Mouse (Mus musculus): ENCODE data around the gene Ganab.

Gene Ganab

DNA sequence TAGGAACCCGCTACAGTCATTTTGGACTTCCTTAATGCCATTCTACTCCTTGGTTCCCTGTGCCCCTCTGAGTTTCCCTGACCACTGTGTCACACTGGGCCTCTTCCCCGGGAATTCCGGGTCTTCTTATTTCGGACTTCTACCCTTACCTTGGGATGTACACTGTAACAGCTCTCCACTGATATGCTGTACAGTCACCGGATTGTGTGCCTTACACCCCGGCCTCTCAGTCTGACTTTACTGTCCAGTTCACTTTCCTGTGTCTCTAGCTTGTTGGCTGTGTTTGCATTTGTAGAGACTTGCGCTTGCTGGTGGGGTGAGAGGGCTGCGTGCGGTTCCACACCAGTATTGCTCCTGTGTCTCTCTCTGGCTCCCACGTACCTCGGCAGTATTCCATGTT is 32.2 kb downstream of the Ganab start:
- DNase-seq, result no peak

DNA sequence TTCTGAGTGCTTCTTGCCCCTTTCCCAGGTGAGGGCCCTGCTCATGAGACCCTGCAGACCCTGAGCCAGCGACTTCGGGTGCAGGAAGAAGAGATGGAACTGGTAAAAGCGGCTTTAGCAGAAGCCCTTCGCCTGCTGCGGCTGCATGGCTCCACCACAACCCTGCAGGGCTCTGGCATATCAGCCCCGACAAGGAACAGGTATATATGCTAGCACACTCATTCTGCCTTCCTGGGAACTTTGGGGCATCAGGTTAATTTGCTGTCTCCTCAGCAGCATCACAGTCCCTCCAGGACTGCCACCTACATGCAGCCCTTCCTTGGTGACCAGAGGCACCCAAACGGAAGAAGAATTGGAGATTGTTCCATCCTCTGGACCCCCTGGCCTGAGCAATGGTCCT is 32.9 kb downstream of the Ganab start:
- DNase-seq, result no peak

- DNase-seq, result no peak
Observed at GRCm38 (mm10) chr19:8936736-8937135, 38.9 kb downstream of the Ganab start.

DNA sequence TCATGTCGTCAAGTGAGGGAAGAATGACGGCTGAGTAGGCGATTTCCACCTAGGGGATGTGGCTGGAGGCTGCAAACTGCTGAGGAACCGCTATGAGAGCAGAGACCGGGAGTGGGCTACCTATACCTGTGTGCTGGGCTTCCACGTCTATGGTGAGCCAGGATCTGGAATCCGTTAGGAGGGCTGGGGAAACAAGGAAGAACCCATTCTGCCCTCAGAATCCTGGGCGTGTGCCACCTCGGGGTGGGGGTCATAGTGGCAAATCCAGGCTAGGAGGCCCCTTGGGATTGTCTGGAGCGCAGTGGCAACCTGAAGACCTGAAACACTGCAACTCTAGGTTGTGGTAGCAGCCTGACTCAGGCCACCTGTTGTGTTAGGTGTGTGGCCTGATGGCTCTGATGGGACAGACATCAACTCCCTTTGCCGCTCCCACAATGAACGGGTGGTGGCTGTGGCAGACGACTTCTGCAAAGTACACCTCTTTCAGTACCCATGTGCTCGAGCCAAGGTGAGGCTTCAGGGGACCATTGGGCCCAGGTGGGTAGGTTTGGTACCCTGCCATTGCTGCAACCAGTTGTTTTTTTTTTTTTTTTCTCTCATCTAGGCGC is 42.8 kb downstream of the Ganab start:
- no peak for DNase-seq

DNA sequence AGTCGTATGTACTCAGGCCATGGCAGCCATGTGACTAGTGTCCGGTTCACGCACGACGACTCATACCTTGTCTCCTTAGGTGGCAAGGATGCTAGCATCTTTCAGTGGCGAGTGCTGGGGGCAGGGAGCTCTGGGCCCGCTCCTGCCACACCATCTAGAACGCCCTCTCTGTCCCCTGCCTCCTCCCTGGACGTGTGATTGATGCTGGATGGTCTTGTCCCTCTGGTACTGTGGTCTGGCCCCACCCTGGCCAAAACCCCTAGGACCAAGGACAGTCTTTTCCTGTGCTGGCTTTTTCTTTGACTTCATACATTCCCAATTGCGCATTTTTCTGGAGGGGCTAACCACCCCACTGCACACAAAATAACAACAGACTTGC is 43.3 kb downstream of the Ganab start:
- no peak for DNase-seq

DNA sequence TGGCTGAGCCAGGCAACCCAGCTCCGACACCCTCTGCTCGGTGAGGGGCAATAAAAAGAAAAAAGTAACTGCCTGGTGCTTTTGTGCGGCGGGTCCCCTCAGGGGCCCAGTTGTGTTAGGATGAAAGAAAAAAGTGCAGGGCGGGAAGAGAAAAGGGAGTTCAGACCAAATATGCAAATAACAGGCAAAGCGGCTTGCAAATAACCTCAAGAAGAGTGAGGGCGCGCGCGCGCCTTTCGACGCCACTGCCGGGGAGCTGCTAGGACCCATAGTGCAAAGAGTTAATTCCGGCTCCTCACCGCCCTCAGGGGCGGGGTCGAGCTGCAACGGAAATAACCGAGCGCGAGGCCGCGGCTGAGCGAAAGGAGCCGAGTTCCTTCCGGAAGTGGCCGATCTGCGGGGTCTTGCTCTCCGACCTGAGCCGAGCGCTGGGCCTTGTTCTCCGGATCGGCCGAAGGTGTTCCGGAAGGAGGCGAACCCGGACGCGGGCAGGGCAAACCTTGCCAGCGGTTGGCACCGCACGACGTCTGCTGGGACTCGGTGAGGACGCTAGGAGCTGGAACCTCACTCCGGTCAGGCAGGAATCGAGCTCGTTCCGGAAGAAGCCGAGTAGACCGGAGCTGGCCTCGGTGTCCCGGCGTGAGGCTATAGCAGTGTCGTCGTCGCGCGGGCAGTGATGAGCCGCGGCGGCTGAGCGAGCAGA is 43.8 kb downstream of the Ganab start, which contains the start of gene Mta2:
Mta2 (plus strand) TSS at position 361 of the 703 bp plus-strand sequence.
- DNase-seq, result peak; percentile 98

- peak; percentile 61 for DNase-seq
Observed at GRCm38 (mm10) chr19:8942276-8942964, 44.5 kb downstream of the Ganab start.

DNA sequence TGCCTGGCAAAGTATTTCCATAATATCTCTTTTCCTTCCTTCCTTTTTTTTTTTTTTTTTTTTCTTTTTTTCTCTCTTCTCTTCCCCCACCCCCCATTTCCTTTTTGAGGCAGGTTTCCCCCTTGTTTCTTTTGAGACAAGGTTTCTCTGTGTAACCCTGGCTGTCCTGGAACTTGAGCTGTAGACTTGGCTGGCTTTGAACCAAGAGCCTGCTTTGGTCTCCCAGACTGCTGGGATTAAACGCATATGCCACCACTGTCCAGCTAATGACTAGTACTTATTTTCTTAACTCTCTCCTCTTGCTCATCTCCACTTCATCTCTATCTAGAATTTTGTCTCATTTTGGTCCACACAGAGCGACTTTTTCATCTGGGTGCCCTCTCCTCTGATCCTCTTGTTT is 45.2 kb downstream of the Ganab start:
- no peak for DNase-seq

DNA sequence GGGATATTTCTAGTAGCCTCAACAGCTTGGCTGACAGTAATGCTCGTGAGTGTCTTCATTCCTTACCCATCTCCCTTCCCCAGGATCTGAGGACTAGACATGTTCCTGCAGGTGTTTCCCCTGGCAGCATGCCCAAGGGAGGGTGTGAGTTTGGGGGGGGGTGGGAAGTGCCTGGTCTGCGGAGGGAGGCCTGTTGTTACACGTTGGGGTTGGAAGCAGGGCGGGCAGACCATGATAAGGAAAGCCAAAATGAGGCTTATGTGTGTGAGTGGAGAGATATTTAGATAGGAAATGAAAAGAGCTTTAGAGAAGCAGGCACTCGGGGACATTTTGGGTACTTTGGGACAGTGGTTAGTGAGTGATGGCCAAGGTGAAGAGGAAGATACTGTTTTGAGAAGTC is 46.2 kb downstream of the Ganab start:
- DNase-seq, result no peak

DNA sequence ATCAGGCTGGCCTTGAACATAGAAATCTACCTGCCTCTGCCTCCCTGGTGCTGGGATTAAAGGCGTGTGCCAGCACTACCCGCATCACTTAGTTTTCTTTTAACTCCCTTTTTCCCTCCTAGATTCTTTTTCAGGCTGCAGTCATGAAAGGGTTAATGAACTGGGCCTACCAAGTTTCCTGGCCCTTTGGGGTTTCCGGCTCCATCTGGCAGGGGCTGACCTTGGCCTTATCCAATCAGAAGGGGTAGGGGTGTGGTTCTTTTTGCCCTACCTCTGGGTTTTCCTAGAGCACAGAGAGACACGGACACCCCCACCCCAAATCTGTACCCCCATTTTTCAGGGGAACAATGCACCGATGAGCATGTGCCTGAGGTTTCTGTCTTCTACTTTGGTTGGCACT is 46.9 kb downstream of the Ganab start:
- peak; percentile 94 for DNase-seq

DNA sequence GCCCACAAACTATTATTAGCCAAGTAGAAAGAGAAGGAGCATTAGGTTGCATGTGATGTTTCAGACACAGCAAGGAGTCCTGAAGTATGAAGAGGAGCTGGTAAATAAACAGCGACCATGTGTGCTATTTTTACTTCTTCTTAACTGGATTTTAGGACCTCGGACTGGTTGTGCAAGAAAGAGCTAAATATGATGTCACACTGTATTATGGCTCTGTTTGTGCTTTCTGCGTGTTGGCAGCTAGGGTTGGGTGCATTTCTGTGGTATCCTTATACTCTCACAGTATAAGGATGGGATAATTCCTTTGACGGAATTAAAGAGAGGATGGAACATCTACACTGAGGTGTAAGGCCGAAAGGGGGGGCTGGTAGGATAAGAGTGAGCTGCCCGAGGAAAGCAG is 47.4 kb downstream of the Ganab start:
- no peak for DNase-seq

- DNase-seq, result no peak
Observed at GRCm38 (mm10) chr19:8946929-8947328, 49.1 kb downstream of the Ganab start.

GRCm38 (mm10) chr19:8950190-8950589 is 52.3 kb downstream of the Ganab start:
- DNase-seq, result no peak

GRCm38 (mm10) chr19:8952241-8952640 is 54.4 kb downstream of the Ganab start:
- DNase-seq, result no peak

DNA sequence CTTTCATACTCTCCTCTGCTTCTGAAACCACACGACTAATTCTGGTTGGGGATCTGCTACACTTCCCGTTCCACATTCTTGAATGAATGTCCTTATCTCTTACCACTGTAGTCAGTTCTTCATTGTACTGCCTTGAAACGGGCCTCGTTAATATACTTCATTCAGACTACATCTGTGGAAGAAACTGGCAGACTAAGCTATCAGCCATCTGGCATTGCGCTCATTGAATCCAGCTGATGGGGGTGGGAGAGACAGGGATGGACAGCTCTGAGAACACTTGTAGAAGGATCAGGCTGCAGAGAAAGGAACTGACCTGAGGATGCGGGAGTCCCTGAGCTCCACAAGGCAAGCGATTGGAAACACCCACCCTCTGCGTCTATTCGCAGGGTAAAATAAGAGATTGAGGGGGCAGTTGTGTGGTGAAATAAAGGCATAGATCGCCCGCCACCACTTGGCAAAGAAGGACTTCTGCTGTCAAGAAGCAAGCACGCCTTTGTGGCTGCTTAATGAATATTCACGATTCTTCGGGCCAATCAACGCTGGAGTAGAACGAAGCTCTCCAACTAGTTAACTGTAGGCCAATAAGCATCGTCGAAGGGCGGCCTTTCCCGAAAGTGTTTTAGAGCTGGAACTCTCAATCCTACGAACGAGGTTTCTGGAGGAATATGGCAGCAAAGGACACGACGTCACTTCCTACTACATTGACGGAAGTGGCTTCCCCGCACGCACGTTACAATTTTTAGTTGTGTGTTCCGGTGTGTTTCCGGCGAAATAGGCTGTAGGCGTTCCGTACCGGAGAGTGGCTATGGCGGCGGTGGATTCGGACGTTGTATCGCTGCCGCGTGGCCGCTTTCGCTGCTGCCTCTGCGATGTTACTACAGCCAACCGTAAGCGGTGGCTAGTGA is 55.5 kb downstream of the Ganab start, which contains the start of gene Tut1:
Tut1 (plus strand) TSS at position 713 of the 905 bp plus-strand sequence.
- DNase-seq, result peak; percentile 95

GRCm38 (mm10) chr19:8954171-8954570 is 56.3 kb downstream of the Ganab start:
- DNase-seq, result no peak

GRCm38 (mm10) chr19:8962256-8962655 is 64.4 kb downstream of the Ganab start:
- DNase-seq, result no peak

DNA sequence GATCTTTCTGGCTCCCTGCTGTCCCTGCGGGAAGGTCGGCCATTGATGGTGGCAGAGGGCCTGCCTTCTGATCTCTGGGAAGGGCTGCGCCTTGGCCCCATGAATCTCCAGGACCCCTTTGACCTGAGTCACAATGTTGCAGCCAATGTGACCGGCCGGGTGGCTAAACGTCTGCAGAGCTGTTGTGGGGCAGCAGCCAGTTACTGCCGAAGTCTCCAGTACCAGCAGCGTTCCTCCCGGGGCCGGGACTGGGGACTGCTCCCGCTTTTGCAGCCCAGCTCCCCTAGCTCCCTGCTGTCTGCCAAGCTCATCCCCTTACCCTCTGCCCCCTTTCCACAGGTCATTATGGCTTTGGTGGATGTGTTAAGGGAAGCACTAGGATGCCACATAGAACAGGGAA is 67.2 kb downstream of the Ganab start:
- DNase-seq, result no peak

- DNase-seq, result peak; percentile 64
Observed at GRCm38 (mm10) chr19:8965771-8966170, 67.9 kb downstream of the Ganab start.

GRCm38 (mm10) chr19:8966198-8966589 is 68.3 kb downstream of the Ganab start:
- no peak for DNase-seq

All from lung, postnatal 10 days (tissue).